Mouse (Mus musculus): ENCODE results near the gene Gm11111. TPM values are rescaled to one million over a fixed set of nuclear protein-coding genes. Genes with fewer than 3 reads are reported as not detected.

The Gm11111 gene
- total and polyA plus RNA-seq, 3 experiments, result not detected

DNA sequence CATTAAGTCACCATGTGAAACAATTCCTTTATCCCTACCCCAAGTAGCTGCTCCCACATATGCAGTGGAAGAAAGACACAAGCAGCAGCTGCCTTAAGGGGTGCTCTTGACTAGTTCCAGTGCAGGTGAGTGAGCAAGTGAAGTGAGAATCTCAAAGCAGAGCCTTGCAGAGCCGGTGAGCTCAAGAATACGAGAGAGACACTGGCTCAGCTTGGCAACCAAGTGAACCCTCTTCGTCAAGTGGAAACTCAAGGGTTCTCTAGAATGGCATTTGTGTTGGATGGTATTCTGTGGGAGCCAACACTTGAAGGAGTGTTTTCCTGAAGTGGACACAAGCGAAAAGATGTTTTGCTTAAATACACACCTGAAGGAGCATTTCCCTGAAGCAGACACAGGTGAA, 16.0 kb downstream of the Gm11111 start:
- Histone ChIP-seq H3K79me2 (replicated peaks; ENCODE audit: control insufficient read depth, extremely low read depth, insufficient read depth, poor library complexity, severe bottlenecking) (no peaks in the 10 kb centered on the region), H3K4me1 (ENCODE audit: control insufficient read depth in 1 of 2, insufficient read depth in 2 of 2) (peaks cover 18 to 60% of the 10 kb centered on the region in 2 experiments), H3K27me3 (replicated peaks) (no peaks in the 10 kb centered on the region), H3K4me2 (ENCODE audit: insufficient read depth, low read depth, poor library complexity, severe bottlenecking) (no peak overlapping the region), H3K9ac (ENCODE audit: insufficient read depth, low read depth) (no peak overlapping the region), H3K27ac (ENCODE audit: insufficient read depth, low read depth) (no peak overlapping the region; the same call in 1 of the 2 replicates), H3K9me3 (replicated peaks; ENCODE audit: low read length) (no peaks in the 10 kb centered on the region), H3K4me3 (replicated peaks in 1 of 3; ENCODE audit: low read depth in 2 of 3, low read length in 2 of 3, poor library complexity in 1 of 3) (no peak overlapping the region), H3K36me3 (replicated peaks in 1 of 2; ENCODE audit: control insufficient read depth in 1 of 2, insufficient read depth in 1 of 2, low read length in 1 of 2) (no peaks in the 10 kb centered on the region)
- TF ChIP-seq CHD2 (IDR thresholded peaks at IDR 0.05; ENCODE audit: low read length), result no peak
- DNase-seq (ENCODE audit: extremely low read depth), result no peak
- dilution Hi-C loops (cut with MboI; ENCODE audit: extremely low pct_ligation_motif_present, extremely low pct_unique_long_range_greater_than_20kb, low sequenced_read_pairs), result no loop called here
- in situ Hi-C loops (cut with MboI; ENCODE audit: low pct_ligation_motif_present, low pct_unique_long_range_greater_than_20kb, low sequenced_read_pairs), result no loop called here

DNA sequence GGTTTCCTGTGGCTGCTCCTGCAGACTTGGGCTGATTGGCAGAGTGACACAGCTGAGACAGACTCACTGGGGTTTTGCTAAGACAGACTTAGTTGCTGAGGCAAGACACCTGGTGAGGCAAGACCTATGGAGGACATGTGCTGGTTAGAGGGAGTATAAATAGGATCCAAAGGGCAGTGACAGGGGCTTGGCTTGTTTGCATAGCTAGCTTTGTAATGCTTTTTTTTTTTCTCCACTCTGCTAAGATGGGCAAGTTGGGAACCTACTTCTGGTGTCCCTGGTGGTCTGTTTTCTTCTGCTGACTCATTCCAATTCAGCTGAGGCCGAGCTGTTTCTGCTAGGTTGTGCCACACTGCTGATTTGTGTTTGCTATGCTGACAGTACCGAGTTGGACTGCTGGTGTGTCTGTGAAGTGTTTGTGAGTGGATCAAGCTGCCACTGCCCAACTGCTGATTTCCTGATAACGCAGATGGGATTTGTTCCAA, 16.6 kb downstream of the Gm11111 start:
- no peaks in the 10 kb centered on the region for H3K9me3 ChIP-seq (replicated peaks; ENCODE audit: low read length)
- peak; percentile 81 for TF ChIP-seq ETS1 (conservative IDR thresholded peaks at IDR 0.05; ENCODE audit: low read depth, low read length)
- no peak for TF ChIP-seq EP300 (IDR thresholded peaks at IDR 0.05; ENCODE audit: low read length)
- TF ChIP-seq CHD1 (IDR thresholded peaks at IDR 0.05; ENCODE audit: low read depth, low read length), result no peak
- no peak for TF ChIP-seq POLR2AphosphoS2 (IDR thresholded peaks at IDR 0.05; ENCODE audit: low read depth, low read length)
- TF ChIP-seq MYC (IDR thresholded peaks at IDR 0.05; ENCODE audit: low read depth, low read length), result no peak
- TF ChIP-seq ZMIZ1 (IDR thresholded peaks at IDR 0.05; ENCODE audit: low read depth, low read length), result no peak
- TF ChIP-seq NELFE (IDR thresholded peaks at IDR 0.05; ENCODE audit: low read depth, low read length), result no peak
- TF ChIP-seq ZKSCAN1 (IDR thresholded peaks at IDR 0.05; ENCODE audit: borderline replicate concordance, low read depth, low read length), result no peak
- no peak for TF ChIP-seq PAX5 (IDR thresholded peaks at IDR 0.05; ENCODE audit: low read length)
- TF ChIP-seq POLR2A (IDR thresholded peaks at IDR 0.05; ENCODE audit: low read depth, low read length), result no peak
- peak; percentile 74; the same call in 1 of the 2 replicates for TF ChIP-seq MAFK (IDR thresholded peaks at IDR 0.05; ENCODE audit: insufficient replicate concordance, low read length)
- TF ChIP-seq UBTF (IDR thresholded peaks at IDR 0.05; ENCODE audit: low read depth, low read length), result no peak
- TF ChIP-seq MEF2A (IDR thresholded peaks at IDR 0.05; ENCODE audit: borderline replicate concordance, low read depth, low read length), result 0 out of 2 replicates have a peak, but pooled peaks have one; percentile 66
- TF ChIP-seq ZNF384 (IDR thresholded peaks at IDR 0.05; ENCODE audit: low read depth, low read length), result peak; percentile 94
- no peak for TF ChIP-seq JUND (conservative IDR thresholded peaks at IDR 0.05; ENCODE audit: low read depth, low read length)
- no peak for TF ChIP-seq MAZ (IDR thresholded peaks at IDR 0.05; ENCODE audit: low read depth, low read length)
- TF ChIP-seq CHD2 (IDR thresholded peaks at IDR 0.05; ENCODE audit: low read length), result no peak
- no peak for TF ChIP-seq GABPA (IDR thresholded peaks at IDR 0.05; ENCODE audit: insufficient replicate concordance, low read depth, low read length)
- no peak for TF ChIP-seq MAX (IDR thresholded peaks at IDR 0.05; ENCODE audit: low read length)
- TF ChIP-seq KAT2A (IDR thresholded peaks at IDR 0.05; ENCODE audit: insufficient replicate concordance, low read length), result no peak
- TF ChIP-seq IRF4 (IDR thresholded peaks at IDR 0.05; ENCODE audit: low read depth, low read length), result no peak
- TF ChIP-seq TCF12 (IDR thresholded peaks at IDR 0.05; ENCODE audit: low read depth, low read length), result no peak
- TF ChIP-seq ELF1 (IDR thresholded peaks at IDR 0.05; ENCODE audit: low read depth, low read length), result no peak
- no peak for TF ChIP-seq CTCF (conservative IDR thresholded peaks at IDR 0.05 in 1 of 2, IDR thresholded peaks at IDR 0.05 in 1 of 2; ENCODE audit: low read depth in 2 of 2, low read length in 2 of 2)
- TF ChIP-seq RCOR1 (conservative IDR thresholded peaks at IDR 0.05; ENCODE audit: low read depth, low read length), result no peak
- no peak for TF ChIP-seq ZC3H11A (IDR thresholded peaks at IDR 0.05; ENCODE audit: low read depth, low read length)
- no peak for TF ChIP-seq MXI1 (IDR thresholded peaks at IDR 0.05; ENCODE audit: low read depth, low read length)
- TF ChIP-seq NRF1 (IDR thresholded peaks at IDR 0.05; ENCODE audit: low read depth, low read length), result no peak
- TF ChIP-seq BHLHE40 (IDR thresholded peaks at IDR 0.05; ENCODE audit: low read depth, low read length), result no peak
- no peak for TF ChIP-seq JUN (IDR thresholded peaks at IDR 0.05; ENCODE audit: insufficient read depth, low read depth, low read length)
- no peak for TF ChIP-seq HCFC1 (IDR thresholded peaks at IDR 0.05; ENCODE audit: low read depth, low read length)
- dilution Hi-C loops (cut with MboI; ENCODE audit: extremely low pct_ligation_motif_present, extremely low pct_unique_long_range_greater_than_20kb, low sequenced_read_pairs), result no loop called here

More for the DNA sequence above, 16.6 kb downstream of the Gm11111 start:
- H3K79me2 ChIP-seq (replicated peaks; ENCODE audit: control insufficient read depth, extremely low read depth, insufficient read depth, poor library complexity, severe bottlenecking), result no peaks in the 10 kb centered on the region
- H3K4me1 ChIP-seq (ENCODE audit: control insufficient read depth in 1 of 2, insufficient read depth in 2 of 2), result peaks cover 18 to 58% of the 10 kb centered on the region in 2 experiments
- DNase-seq (ENCODE audit: extremely low read depth), result peak; percentile 79
- no peak overlapping the region for H3K9ac ChIP-seq (ENCODE audit: insufficient read depth, low read depth)
- no peaks in the 10 kb centered on the region for H3K36me3 ChIP-seq (replicated peaks in 1 of 2; ENCODE audit: control insufficient read depth in 1 of 2, insufficient read depth in 1 of 2, low read length in 1 of 2)
- no peak overlapping the region for H3K27ac ChIP-seq (ENCODE audit: insufficient read depth, low read depth)
- H3K4me3 ChIP-seq (replicated peaks in 1 of 3; ENCODE audit: low read depth in 2 of 3, low read length in 2 of 3, poor library complexity in 1 of 3), result no peak overlapping the region
- in situ Hi-C loops (cut with MboI; ENCODE audit: low pct_ligation_motif_present, low pct_unique_long_range_greater_than_20kb, low sequenced_read_pairs), result no loop called here
- H3K27me3 ChIP-seq (replicated peaks), result no peaks in the 10 kb centered on the region
- peak overlapping the region; percentile 3; the same call in 1 of the 2 replicates for H3K4me2 ChIP-seq (ENCODE audit: insufficient read depth, low read depth, poor library complexity, severe bottlenecking)
